In genomic region chr7:66397288-66397687, GRCm38 (mm10) we compare ENCODE assay signal across 21 mouse cellular contexts. TPM values are rescaled to one million over a fixed set of nuclear protein-coding genes. Genes with fewer than 3 reads are reported as not detected.
"Had no signal": no experiment of that assay in that cellular context is flagged by ENCODE, and none has a peak within 500 bp of the region (broad histone marks: within the 10 kb centered on the region; RNA-seq: fewer than 3 reads in every experiment).

No protein-coding gene starts in this region.

- H3K4me3 ChIP-seq: limb, embryonic 12.5 days; limb, embryonic 15.5 days; megakaryocyte, embryonic 14.5 days; midbrain, embryonic 10.5 days; neural tube, embryonic 12.5 days; neural tube, embryonic 15.5 days; stomach, embryonic 15.5 days had no signal

- H3K9me3 ChIP-seq: limb, embryonic 12.5 days; limb, embryonic 15.5 days; midbrain, embryonic 10.5 days; neural tube, embryonic 12.5 days; neural tube, embryonic 15.5 days; stomach, embryonic 15.5 days had no signal

- H3K27me3 ChIP-seq: limb, embryonic 15.5 days; neural tube, embryonic 12.5 days; neural tube, embryonic 15.5 days; stomach, embryonic 15.5 days had no signal

- H3K9ac ChIP-seq: limb, embryonic 12.5 days; limb, embryonic 15.5 days; liver, embryonic 14.5 days; liver, postnatal 0 days; lung, embryonic 14.5 days; neural tube, embryonic 12.5 days; neural tube, embryonic 15.5 days; stomach, embryonic 15.5 days had no signal

- H3K4me2 ChIP-seq: limb, embryonic 12.5 days; limb, embryonic 15.5 days; liver, embryonic 11.5 days; lung, embryonic 14.5 days; neural tube, embryonic 12.5 days; neural tube, embryonic 15.5 days; stomach, embryonic 15.5 days had no signal

- ATAC-seq: hindbrain, embryonic 16.5 days; liver, postnatal 0 days; lung, postnatal 0 days had no signal

- H3K27ac ChIP-seq: limb, embryonic 12.5 days; limb, embryonic 15.5 days; liver, embryonic 14.5 days; midbrain, embryonic 10.5 days; neural tube, embryonic 12.5 days; neural tube, embryonic 15.5 days; stomach, embryonic 15.5 days had no signal

- DNase-seq: left cerebral cortex, postnatal 4 days; liver, postnatal 0 days; lung, embryonic 14.5 days; lung, postnatal 36 days; midbrain, embryonic 14.5 days; retina, postnatal 1 day; right cerebral cortex, postnatal 25 days; spleen, adult 18-20 months; thymus, postnatal 25 days had no signal

- H3K36me3 ChIP-seq: limb, embryonic 12.5 days; limb, embryonic 15.5 days; midbrain, embryonic 10.5 days; neural tube, embryonic 12.5 days; neural tube, embryonic 15.5 days; stomach, embryonic 15.5 days had no signal

- H3K4me1 ChIP-seq: neural tube, embryonic 15.5 days; stomach, embryonic 15.5 days had no signal

RNA-seq across cellular contexts. Expression of gene Gm10974, which starts 31.6 kb away (rescaled TPM):
- polyA plus RNA-seq: hindbrain, embryonic 16.5 days; limb, embryonic 12.5 days; limb, embryonic 15.5 days; liver, embryonic 11.5 days; liver, embryonic 14.5 days; liver, postnatal 0 days; lung, embryonic 14.5 days; lung, postnatal 0 days; midbrain, embryonic 10.5 days; midbrain, embryonic 14.5 days; neural tube, embryonic 12.5 days; neural tube, embryonic 15.5 days; stomach, embryonic 15.5 days; thymus, postnatal 0 days had no signal
